Mouse (Mus musculus): ENCODE measurements around the gene Lpcat4.

DNA sequence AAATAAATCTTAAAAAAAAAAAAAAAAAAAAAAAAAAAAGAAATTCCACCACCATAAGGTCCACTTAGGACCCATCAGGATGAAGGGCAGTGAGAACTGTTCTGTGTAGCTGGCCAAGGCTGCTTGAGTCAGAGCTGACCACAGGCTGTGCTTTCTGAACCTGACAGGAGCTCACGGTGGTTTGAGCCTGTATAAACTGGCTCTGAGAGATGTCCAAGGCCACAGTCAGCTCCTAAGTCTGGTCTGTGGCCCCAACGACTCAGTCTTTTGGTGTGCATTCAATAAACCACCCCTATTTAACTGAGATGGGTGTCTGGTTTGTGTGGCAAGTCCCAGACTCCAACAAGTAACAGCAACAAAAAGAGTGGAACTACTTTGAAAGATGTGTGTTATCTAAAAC lies 2.6 kb upstream of the Lpcat4 start:
- TF ChIP-seq POLR2A (IDR thresholded peaks at IDR 0.05; ENCODE audit: borderline replicate concordance, insufficient read depth, low read length), result no peak
- TF ChIP-seq CTCF (IDR thresholded peaks at IDR 0.05; ENCODE audit: borderline replicate concordance, insufficient read depth, low read depth, low read length), result no peak
